ENCODE assay signal across 27 mouse cellular contexts in the genomic region with DNA sequence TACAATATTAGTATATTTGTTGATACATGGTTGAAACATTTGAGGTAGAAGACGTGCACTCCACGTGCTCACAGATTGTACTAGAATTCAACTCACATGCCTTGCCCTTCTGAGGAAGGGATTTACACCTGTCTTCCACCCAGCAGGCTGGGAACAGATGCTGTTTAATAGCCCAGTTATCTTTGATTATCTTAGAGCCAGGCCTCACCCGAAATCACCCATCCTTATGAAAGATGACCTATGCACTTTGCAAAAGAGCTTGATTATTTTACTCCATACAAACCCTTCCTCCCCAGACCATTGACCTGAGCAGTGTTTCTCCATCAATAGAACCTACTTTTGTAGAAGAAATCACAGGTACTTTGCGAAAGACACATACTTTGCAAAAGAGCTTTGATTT. TPM values are rescaled to one million over a fixed set of nuclear protein-coding genes. Genes with fewer than 3 reads are reported as not detected.
DNase-seq lines count a peak whose midpoint lies in the region; ATAC-seq and TF ChIP-seq lines count a peak whose summit lies in the region.
"Had no signal": no experiment of that assay in that cellular context is flagged by ENCODE, and none has a peak within 500 bp of the region (broad histone marks: within the 10 kb centered on the region; RNA-seq: fewer than 3 reads in every experiment).

No protein-coding gene starts in this region.

- H3K9ac ChIP-seq in liver, adult 2 months (ENCODE audit: low read depth, low read length), result no peak overlapping the region
- H3K9ac ChIP-seq in intestine, embryonic 15.5 days, result no peak overlapping the region
- no peak overlapping the region for H3K9ac ChIP-seq in intestine, postnatal 0 days (ENCODE audit: low read depth, low read length)
- no peak overlapping the region for H3K9ac ChIP-seq in forebrain, embryonic 16.5 days (replicated peaks; ENCODE audit: low read depth, low read length)
- H3K9ac ChIP-seq: embryonic facial prominence, embryonic 13.5 days; embryonic facial prominence, embryonic 15.5 days; forebrain, embryonic 12.5 days; forebrain, postnatal 0 days had no signal

- H3K79me2 ChIP-seq in liver, adult 2 months (ENCODE audit: control insufficient read depth, insufficient read depth, low read length), result no peaks in the 10 kb centered on the region

- WGBS in liver, adult 2 months, result 45% methylated on average over 4 of the region's 4 CpGs
- WGBS in intestine, embryonic 15.5 days, result 64% methylated on average over 4 of the region's 4 CpGs
- WGBS in intestine, postnatal 0 days, result 40% methylated on average over 4 of the region's 4 CpGs
- 96% methylated on average over 4 of the region's 4 CpGs for WGBS in forebrain, embryonic 16.5 days

- no peaks in the 10 kb centered on the region for H3K27me3 ChIP-seq in liver, adult 2 months (ENCODE audit: control insufficient read depth, insufficient read depth, low read length)
- no peaks in the 10 kb centered on the region for H3K27me3 ChIP-seq in intestine, embryonic 15.5 days (replicated peaks)
- H3K27me3 ChIP-seq in intestine, postnatal 0 days (replicated peaks; ENCODE audit: control insufficient read depth, insufficient read depth, low read length), result no peaks in the 10 kb centered on the region
- no peaks in the 10 kb centered on the region for H3K27me3 ChIP-seq in forebrain, embryonic 16.5 days (replicated peaks; ENCODE audit: control insufficient read depth, insufficient read depth, low read length)
- H3K27me3 ChIP-seq: CH12.LX; embryonic facial prominence, embryonic 13.5 days; embryonic facial prominence, embryonic 15.5 days; forebrain, embryonic 12.5 days; Patski had no signal

- TF ChIP-seq POLR2A in liver, adult 2 months (IDR thresholded peaks at IDR 0.05; ENCODE audit: extremely low read depth, insufficient read depth, low read length), result no peak

- H3K9me3 ChIP-seq in intestine, embryonic 15.5 days, result no peaks in the 10 kb centered on the region
- H3K9me3 ChIP-seq in intestine, postnatal 0 days (ENCODE audit: control insufficient read depth), result peaks cover 12% of the 10 kb centered on the region; the same call in 1 of the 2 replicates
- peaks cover 3% of the 10 kb centered on the region; the same call in 1 of the 2 replicates for H3K9me3 ChIP-seq in forebrain, embryonic 16.5 days (ENCODE audit: control insufficient read depth, low read length)

- H3K4me1 ChIP-seq in liver, adult 2 months (ENCODE audit: control insufficient read depth, insufficient read depth, low read length), result peaks cover 23% of the 10 kb centered on the region
- H3K4me1 ChIP-seq in intestine, embryonic 15.5 days (replicated peaks), result 0 out of 2 replicates have a peak, but pooled peaks cover under 1% of the 10 kb centered on the region
- H3K4me1 ChIP-seq in intestine, postnatal 0 days (replicated peaks; ENCODE audit: control insufficient read depth, insufficient read depth, low read length), result 0 out of 2 replicates have a peak, but pooled peaks cover 4% of the 10 kb centered on the region
- H3K4me1 ChIP-seq in forebrain, embryonic 16.5 days (replicated peaks; ENCODE audit: control insufficient read depth, insufficient read depth, low read length), result no peaks in the 10 kb centered on the region
- H3K4me1 ChIP-seq: embryonic facial prominence, embryonic 13.5 days; embryonic facial prominence, embryonic 15.5 days had no signal

- no peak overlapping the region for H3K4me3 ChIP-seq in liver, adult 2 months (ENCODE audit: insufficient read depth, low read depth, low read length)
- H3K4me3 ChIP-seq in intestine, embryonic 15.5 days (replicated peaks), result no peak overlapping the region
- H3K4me3 ChIP-seq in intestine, postnatal 0 days (ENCODE audit: low read depth, low read length), result no peak overlapping the region
- H3K4me3 ChIP-seq in forebrain, embryonic 16.5 days (replicated peaks; ENCODE audit: low read length), result no peak overlapping the region
- H3K4me3 ChIP-seq: embryonic facial prominence, embryonic 13.5 days; embryonic facial prominence, embryonic 15.5 days; erythroblast, embryonic 14.5 days; forebrain, embryonic 10.5 days; forebrain, embryonic 12.5 days had no signal

- peak; percentile 95 for DNase-seq in liver, adult 2 months (ENCODE audit: extremely low read depth, low read depth, low spot score)
- no peak for DNase-seq in liver
- no peak for DNase-seq in embryo, embryonic 11 days
- DNase-seq: adrenal gland, adult 8-10 months; adrenal gland, postnatal 14 days; adrenal gland, postnatal 36 days; B cell, adult 2 months; cerebellum, adult 11-12 months; cerebellum, adult 2 months; cerebellum, adult 9-10 months; cerebellum, postnatal 10 days; cerebellum, postnatal 25 days; forebrain, postnatal 0 days had no signal

- peak; percentile 67 for ATAC-seq in intestine, embryonic 15.5 days
- peak; percentile 31; the same call in 1 of the 2 replicates for ATAC-seq in intestine, postnatal 0 days
- ATAC-seq in forebrain, embryonic 16.5 days, result no peak
- ATAC-seq: activated CD4-positive, CD25-positive, alpha-beta regulatory T cell, adult 4 months; CD4-positive, CD25-positive, alpha-beta regulatory T cell, adult 4 months; forebrain, embryonic 14.5 days; forebrain, postnatal 0 days; Patski had no signal

- H3K4me2 ChIP-seq in intestine, embryonic 15.5 days (replicated peaks), result no peak overlapping the region
- H3K4me2 ChIP-seq in intestine, postnatal 0 days (replicated peaks; ENCODE audit: low read depth), result no peak overlapping the region
- H3K4me2 ChIP-seq in forebrain, embryonic 16.5 days (ENCODE audit: low read length), result no peak overlapping the region
- H3K4me2 ChIP-seq: embryonic facial prominence, embryonic 13.5 days; embryonic facial prominence, embryonic 15.5 days; forebrain, embryonic 12.5 days had no signal

- TF ChIP-seq CTCF in liver, adult 2 months (IDR thresholded peaks at IDR 0.05; ENCODE audit: low read depth, low read length), result no peak
- TF ChIP-seq CTCF in intestine, postnatal 0 days (IDR thresholded peaks at IDR 0.05; ENCODE audit: low read depth), result no peak

- 0 out of 2 replicates have a peak overlapping the region, but pooled peaks have one; percentile 28 for H3K27ac ChIP-seq in liver, adult 2 months (replicated peaks; ENCODE audit: insufficient read depth, low read depth, low read length)
- no peak overlapping the region for H3K27ac ChIP-seq in intestine, embryonic 15.5 days
- 0 out of 2 replicates have a peak overlapping the region, but pooled peaks have one; percentile 1 for H3K27ac ChIP-seq in intestine, postnatal 0 days (ENCODE audit: low read depth, low read length)
- H3K27ac ChIP-seq in forebrain, embryonic 16.5 days (ENCODE audit: low read length), result no peak overlapping the region
- H3K27ac ChIP-seq: embryonic facial prominence, embryonic 13.5 days; embryonic facial prominence, embryonic 15.5 days; forebrain, embryonic 10.5 days; forebrain, embryonic 12.5 days had no signal

- H3K36me3 ChIP-seq in liver, adult 2 months (ENCODE audit: control insufficient read depth, insufficient read depth, low read length), result no peaks in the 10 kb centered on the region
- no peaks in the 10 kb centered on the region for H3K36me3 ChIP-seq in intestine, embryonic 15.5 days
- H3K36me3 ChIP-seq in intestine, postnatal 0 days (ENCODE audit: control insufficient read depth, insufficient read depth), result no peaks in the 10 kb centered on the region
- H3K36me3 ChIP-seq in forebrain, embryonic 16.5 days (ENCODE audit: control insufficient read depth, insufficient read depth), result no peaks in the 10 kb centered on the region
- H3K36me3 ChIP-seq: embryonic facial prominence, embryonic 13.5 days; embryonic facial prominence, embryonic 15.5 days; forebrain, embryonic 10.5 days; forebrain, embryonic 12.5 days; G1E had no signal

RNA-seq across cellular contexts. Expression of a gene that starts 7.5 kb away (rescaled TPM):
- total RNA-seq in liver, adult 2 months (2014; rRNA removed), result 6.0 and 17.4 TPM in 2 replicates
- 10.4 and 21.0 TPM in 2 replicates for polyA plus RNA-seq in liver, adult 2 months (2012; rRNA removed)
- 6.4 and 7.7 TPM in 2 replicates for polyA plus RNA-seq in intestine, embryonic 15.5 days (2015; fragmentation: Nextera tagmentation; extraction: Ambion mirVana)
- 17.1 and 24.2 TPM in 2 replicates for polyA plus RNA-seq in intestine, postnatal 0 days (2015; fragmentation: Nextera tagmentation; extraction: Ambion mirVana)
- 7.0 TPM in 2 replicates for polyA plus RNA-seq in forebrain, embryonic 16.5 days (2015; fragmentation: Nextera tagmentation; extraction: Ambion mirVana)
- polyA plus RNA-seq: erythroblast, embryonic 14.5 days; G1E had no signal

RNA-seq across cellular contexts. Expression of a gene that starts 38.7 kb away (rescaled TPM):
- total RNA-seq in liver, adult 2 months (2014; rRNA removed), result 282 and 302 TPM in 2 replicates
- 366 and 410 TPM in 2 replicates for polyA plus RNA-seq in liver, adult 2 months (2012; rRNA removed)
- 265 and 272 TPM in 2 replicates for polyA plus RNA-seq in intestine, embryonic 15.5 days (2015; fragmentation: Nextera tagmentation; extraction: Ambion mirVana)
- polyA plus RNA-seq in intestine, postnatal 0 days (2015; fragmentation: Nextera tagmentation; extraction: Ambion mirVana), result 581 and 642 TPM in 2 replicates
- polyA plus RNA-seq in forebrain, embryonic 16.5 days (2015; fragmentation: Nextera tagmentation; extraction: Ambion mirVana), result 20.1 and 21.6 TPM in 2 replicates

Comparison
In these comparisons a context has a peak if more than half of its experiments do, and no peak if none do; other contexts are left out.
1. H3K27ac ChIP-seq: peak in liver, adult 2 months (single experiment) and intestine, postnatal 0 days (single experiment); none in intestine, embryonic 15.5 days (single experiment) and forebrain, embryonic 16.5 days (single experiment).
2. RNA of a gene that starts 38.7 kb away (polyA plus RNA-seq): 581 to 642 TPM in intestine, postnatal 0 days, 366 to 410 TPM in liver, adult 2 months and 265 to 272 TPM in intestine, embryonic 15.5 days; 20.1 to 21.6 TPM in forebrain, embryonic 16.5 days; every median in the first group is over 10 times any median in the second.